Mouse (Mus musculus): ENCODE measurements around the gene Gm44511. TPM values are rescaled to one million over a fixed set of nuclear protein-coding genes. Genes with fewer than 3 reads are reported as not detected.

The Gm44511 gene
- total RNA-seq, 2 experiments from 2014 or later = not detected

DNA sequence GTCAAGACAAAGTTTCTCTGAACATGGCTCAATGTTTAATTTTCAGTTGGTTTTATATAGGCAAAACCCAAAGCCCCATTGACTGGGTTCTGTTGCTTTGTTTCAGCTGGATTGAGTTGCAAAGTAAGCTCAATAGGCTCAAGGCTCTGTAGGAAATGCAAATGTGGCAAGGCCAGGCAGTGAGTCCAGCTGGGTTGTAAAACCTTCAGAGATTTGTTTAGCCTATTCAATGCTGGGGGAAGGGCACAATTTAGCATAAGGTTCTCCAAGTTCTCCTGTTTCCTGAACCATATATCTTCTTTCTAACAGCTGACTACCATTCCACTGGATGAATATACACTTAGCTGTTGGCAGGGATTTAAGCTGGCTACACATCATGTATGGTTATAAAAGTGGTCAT lies 91.2 kb downstream of the Gm44511 start:
- intact Hi-C loops (cut with DNase I; ENCODE audit: low total_unique reads) = no loop called here
- no peak for DNase-seq

DNA sequence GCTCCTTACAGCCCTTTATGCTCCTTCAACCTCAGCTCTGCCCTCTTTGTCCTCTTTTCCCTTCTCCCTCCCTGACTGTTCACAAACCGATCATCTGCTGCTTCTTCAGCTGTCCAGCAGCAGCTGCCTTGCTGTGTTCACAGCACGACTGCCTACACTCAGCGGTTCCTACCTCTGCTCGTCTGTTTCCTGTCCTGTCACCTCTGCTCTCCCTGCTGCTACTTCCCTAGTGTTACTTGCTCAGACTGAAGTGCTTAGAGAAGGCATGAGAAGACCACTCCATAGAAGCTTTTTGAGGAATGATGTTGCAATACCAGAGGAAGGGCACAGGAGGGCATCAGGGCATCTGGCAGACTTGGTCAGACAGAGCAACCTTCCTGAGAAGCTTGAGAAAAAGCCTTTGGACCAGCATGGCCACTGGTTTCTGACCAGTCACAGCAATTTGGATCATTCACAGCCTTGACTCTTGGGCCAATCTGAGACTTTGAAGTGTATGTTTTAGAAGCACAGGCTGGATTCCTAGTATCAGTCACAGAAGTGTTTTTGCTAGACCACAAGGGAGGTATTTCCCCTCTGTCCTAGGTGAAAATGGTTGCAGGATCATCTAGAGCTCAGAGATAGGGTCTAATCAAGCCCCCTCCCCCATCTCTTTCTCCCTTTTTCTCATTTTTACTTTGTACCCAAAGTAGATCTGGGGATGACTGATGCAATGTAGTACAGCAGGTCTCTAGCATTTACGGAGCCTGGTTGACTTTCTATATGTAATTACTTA lies 92.0 kb downstream of the Gm44511 start:
- no peak for DNase-seq
- intact Hi-C loops (cut with DNase I; ENCODE audit: low total_unique reads) = no loop called here

DNA sequence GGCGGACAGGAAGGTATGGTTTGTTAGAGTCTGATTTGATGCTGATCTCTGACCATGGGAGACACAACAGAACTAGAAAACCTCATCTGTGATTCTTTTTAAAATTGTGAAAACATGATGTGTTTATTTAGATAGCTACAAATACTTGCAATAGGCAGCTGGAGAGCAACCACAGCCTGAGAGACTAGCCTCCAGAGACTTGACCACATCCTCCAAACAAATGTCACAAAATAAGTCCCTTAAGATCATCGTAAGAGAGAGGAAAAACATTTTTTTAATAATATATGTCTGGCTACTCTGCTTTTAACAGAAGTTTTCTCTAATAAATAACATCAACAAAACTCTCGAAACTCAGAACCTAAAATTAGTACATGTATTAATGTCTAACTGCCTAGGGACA lies 94.1 kb downstream of the Gm44511 start:
- intact Hi-C loops (cut with DNase I; ENCODE audit: low total_unique reads) = no loop called here
- no peak for DNase-seq

Other genes starting within 250 kb of the Gm44511 start
- not detected for gene A2ml1, start 244.7 kb downstream of the Gm44511 start, total RNA-seq (2021)
- gene Klrb1a, start 202.8 kb downstream of the Gm44511 start, total RNA-seq (2021) = not detected
- not detected for gene Clec2h, start 163.9 kb downstream of the Gm44511 start, total RNA-seq (2021)
- gene Klrb1, start 103.3 kb downstream of the Gm44511 start, total RNA-seq (2021) = not detected
- gene Klrb1c, start 37.1 kb downstream of the Gm44511 start, total RNA-seq (2021) = under 1 TPM in 1 of 2 experiments, not detected in 1; 0.14 TPM
- gene Klrb1b, start within 50 bp of the Gm44511 start, total RNA-seq (2021) = not detected
- gene Clec2i, start 61.3 kb upstream of the Gm44511 start, total RNA-seq (2021) = not detected
- under 1 TPM in 1 of 2 experiments, not detected in 1; 0.13 TPM for gene BC035044, start 64.8 kb upstream of the Gm44511 start, total RNA-seq (2021)
- 1 to 10 TPM; 2.0 to 3.6 TPM for gene Clec2g, start 108.1 kb upstream of the Gm44511 start, total RNA-seq (2021)
- not detected for gene Klrb1f, start 219.6 kb upstream of the Gm44511 start, total RNA-seq (2021)